Mouse (Mus musculus) layer of hippocampus, adult 18-20 months (tissue): ENCODE data around the gene Cd151. TPM values are rescaled to one million over a fixed set of nuclear protein-coding genes. Genes with fewer than 3 reads are reported as not detected.

ENCODE experiments used
- DNase-seq, 2 experiments: peaks; one replicate each; pipeline ENCODE4 v3.0.0; 2022; ENCODE audit warnings: low spot score in 2 of 2
- total RNA-seq, 2 experiments: library from RNA; stranded (reverse); gene quantifications; 2 replicates each; pipeline ENCODE4 v1.2.3; 2021

Cd151 gene
- total RNA-seq, 2 experiments from 2014 or later, result 24.2 to 26.0 TPM

DNA sequence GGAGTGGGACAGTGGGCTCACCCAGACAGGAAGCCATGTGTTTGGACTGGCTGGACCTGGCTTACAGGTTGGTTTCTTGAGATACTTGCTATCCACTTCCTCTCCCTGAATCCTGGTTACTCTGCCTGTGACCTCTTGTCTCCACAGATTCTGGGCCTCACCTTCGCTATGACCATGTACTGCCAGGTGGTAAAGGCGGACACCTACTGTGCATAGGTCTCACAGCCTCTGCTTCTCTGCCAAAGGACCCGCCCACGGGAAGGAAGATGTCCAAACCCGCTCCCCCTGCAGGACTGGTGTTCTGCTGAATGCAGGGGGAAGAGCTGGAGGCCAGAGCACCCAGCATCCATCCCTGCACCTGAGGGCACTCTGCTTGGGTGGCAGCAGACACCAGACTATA, 25.5 kb downstream of the Cd151 start:
- DNase-seq, result no peak

- no peak for DNase-seq
Measured at GRCm38 (mm10) chr7:141493729-141494128, 26.5 kb downstream of the Cd151 start.

DNA sequence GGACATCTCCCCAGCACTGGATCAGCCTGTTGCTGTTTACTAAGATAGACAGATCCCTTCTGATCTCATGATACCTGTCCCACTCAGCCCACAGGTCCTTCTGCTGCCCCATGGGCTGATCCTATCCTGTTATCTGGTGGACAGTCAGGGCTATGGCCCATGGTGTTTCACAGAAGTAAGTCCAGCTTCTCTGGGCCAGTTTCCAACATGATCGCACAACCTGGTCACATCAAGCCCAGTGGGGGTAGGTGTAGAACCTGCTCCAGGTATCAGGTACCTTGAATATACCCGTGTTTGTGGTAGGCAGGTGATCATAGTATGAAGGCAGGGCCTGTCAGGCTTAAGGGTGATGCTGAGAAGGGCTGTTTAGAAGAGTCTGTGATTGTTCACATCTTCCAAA, 28.2 kb downstream of the Cd151 start:
- no peak for DNase-seq

- no peak for DNase-seq
Measured at GRCm38 (mm10) chr7:141495940-141496339, 28.7 kb downstream of the Cd151 start.

- DNase-seq, result peak in 1 of 2 experiments; percentile 50
Measured at GRCm38 (mm10) chr7:141497600-141497999, 30.4 kb downstream of the Cd151 start.

DNA sequence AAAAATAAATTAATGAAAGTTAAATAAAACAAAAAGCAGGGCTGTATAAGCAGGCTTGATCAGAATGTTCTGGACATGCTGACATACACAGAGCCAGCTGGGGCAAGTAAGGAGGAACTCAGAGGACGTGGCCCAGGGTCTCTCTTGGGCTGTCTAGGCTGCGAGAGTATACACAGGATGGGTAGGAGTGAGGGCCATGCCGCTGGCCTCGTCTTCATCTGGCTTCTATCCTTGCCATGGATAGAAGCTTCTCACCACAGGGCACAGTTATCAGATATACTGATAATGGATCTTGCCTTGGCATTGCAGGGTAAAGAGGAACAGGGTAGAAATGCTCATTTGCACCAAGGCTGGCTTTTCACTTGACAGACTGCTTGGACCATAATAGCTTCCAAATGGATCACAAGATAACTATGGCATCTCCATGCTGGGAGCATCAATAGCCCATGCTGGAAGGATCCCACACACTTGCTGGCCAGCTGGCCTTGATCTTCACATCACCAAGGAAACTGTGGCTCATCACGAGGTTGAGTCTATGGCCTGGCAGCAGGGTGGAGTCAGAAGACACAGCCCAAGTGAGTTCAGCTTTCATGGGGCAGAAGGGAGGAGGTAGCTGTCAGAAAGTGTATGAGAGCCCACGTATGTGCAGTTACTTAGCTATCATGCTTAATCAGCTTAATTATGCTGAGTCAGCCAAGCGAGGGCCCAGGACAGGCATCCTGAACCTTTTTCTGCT, 34.8 kb downstream of the Cd151 start:
- DNase-seq, result no peak

DNA sequence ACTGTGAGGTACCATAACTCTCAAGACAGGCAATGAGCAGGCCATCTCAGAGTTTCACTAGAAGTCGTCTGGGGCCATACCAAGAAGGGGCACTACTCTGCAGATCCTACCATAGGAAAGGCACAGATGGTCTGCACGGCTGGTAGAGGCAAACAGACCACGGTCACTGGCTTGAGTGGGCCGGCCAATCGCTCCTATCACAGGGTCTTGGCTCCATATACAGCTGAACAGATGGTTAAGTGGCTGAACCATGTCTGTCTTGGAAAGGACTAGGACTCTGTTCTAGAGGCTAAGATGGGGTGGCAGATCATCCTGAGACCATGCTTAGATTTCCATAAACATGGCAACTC, 35.3 kb downstream of the Cd151 start:
- no peak for DNase-seq

DNA sequence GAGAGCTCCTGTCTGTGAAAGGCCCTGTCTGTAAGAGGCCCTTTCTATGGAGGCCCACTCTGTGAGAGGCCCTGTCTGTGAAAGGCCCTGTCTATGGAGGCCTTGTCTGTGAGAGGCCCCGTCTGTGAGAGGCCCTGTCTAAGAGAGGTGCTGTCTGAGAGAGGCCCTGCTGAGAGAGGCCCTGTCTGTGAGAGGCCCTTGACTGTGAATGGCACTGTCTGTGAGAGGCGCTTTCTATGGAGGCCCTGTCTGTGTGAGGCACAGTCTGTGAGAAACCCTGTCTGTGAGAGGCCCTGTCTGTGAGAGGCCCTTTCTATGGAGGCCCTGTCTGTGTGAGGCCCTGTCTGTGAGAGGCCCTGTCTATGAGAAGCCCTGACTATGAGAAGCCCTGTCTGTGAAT, 39.1 kb downstream of the Cd151 start:
- DNase-seq, result no peak

GRCm38 (mm10) chr7:141508160-141508559, 41.0 kb downstream of the Cd151 start:
- DNase-seq, result no peak

GRCm38 (mm10) chr7:141510196-141510595, 43.0 kb downstream of the Cd151 start:
- DNase-seq, result peak in 1 of 2 experiments; percentile 58

DNA sequence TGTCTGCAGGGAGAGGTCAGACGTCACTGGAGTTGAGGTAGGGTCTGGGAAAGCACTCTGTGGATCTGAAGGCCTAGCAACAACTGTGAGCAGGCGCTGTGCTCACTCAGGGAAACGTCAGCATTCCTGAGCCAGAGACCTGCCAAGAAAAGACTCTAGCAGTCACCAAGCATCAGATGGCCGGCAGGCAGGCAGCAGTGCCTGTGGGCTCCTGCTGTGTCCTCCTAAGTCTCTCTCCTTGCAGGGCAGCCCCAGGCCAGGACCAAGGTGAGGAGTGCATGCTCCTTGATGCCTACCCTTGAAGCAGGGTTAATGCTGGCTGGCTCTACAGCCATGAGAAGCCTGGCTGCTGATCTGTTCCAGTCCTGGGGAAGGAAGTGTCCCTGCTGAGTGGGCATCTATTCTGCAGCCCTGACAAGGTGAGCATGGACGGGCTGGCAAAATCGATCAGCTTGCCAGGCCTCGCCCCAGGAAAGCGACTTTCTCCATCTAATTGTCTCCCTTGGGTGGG, 43.5 kb downstream of the Cd151 start:
- DNase-seq, result no peak

DNA sequence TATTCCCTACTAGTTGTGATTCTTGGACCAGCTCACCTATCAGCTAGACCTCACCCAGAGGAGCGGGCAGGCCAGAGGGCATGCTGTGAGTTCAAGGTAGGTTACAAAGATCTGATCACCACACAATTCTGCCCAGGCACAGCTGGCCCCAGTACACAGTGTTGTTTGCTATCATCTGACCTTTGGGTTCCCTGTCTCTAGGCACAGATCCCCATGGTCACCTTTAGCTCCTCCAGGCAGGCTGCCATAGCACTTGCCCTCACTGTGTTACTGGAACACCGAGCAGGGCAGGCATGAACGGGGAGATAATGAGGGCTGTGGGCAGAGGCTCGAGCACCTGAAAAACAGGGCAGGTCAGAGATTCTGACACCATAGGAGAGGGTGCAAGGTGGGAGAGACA, 50.4 kb downstream of the Cd151 start:
- DNase-seq, result no peak

DNA sequence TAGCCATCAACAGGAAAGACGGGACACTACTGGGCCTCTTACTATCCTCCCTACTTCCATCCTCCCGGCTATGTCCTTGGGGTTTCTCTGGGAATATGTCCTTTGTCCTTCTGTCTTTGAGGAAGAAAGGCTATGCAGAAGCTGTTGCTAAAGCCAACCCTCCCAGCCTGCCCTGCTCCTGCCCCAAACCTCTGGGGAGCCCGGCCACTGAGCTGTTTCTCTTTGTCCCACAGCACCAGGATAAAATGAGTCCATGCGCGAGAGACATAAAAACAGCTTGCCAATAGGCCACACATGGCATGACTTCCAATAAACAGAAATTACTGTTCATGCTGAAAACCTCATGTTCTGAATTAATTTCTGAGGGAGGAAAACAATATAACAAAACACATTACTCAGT, 51.1 kb downstream of the Cd151 start:
- DNase-seq, result no peak

DNA sequence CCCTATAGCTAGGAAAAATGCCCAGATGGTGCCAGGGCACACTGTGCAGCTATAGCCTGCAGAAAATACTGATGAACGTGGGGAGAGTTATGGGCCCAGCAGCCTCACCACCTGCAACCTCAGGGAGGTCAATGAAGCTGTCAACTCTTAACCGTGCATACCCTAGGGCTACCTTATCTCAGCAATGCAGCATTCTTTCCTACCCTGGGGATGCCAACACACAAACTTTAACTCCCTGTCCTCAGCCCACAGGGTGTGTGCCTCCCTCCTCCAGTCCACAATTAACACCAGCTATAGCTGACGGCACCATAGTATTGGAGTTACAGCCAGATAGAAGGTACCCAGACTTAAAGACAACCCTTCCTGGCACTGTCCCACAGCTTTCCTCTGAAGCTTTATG, 51.7 kb downstream of the Cd151 start:
- DNase-seq, result no peak

- no peak for DNase-seq
Measured at GRCm38 (mm10) chr7:141519795-141520194, 52.6 kb downstream of the Cd151 start.

Other genes starting within 250 kb of the Cd151 start
- 10 to 100 TPM; 76.9 to 78.8 TPM for gene Phrf1, start 238.6 kb upstream of the Cd151 start, total RNA-seq
- 1 to 10 TPM in 1 of 2 experiments, under 1 TPM in 1; 0.46 to 1.2 TPM for gene Irf7, start 200.9 kb upstream of the Cd151 start, total RNA-seq
- gene Cdhr5, start 190.6 kb upstream of the Cd151 start, total RNA-seq, result not detected
- not detected for gene Sct, start 188.3 kb upstream of the Cd151 start, total RNA-seq
- not detected for gene Drd4, start 175.4 kb upstream of the Cd151 start, total RNA-seq
- gene Deaf1, start 139.7 kb upstream of the Cd151 start, total RNA-seq, result 10 to 100 TPM; 66.3 to 79.6 TPM
- gene Tmem80, start 139.7 kb upstream of the Cd151 start, total RNA-seq, result 10 to 100 TPM; 29.2 to 30.5 TPM
- gene Eps8l2, start 128.5 kb upstream of the Cd151 start, total RNA-seq, result 1 to 10 TPM; 5.0 to 9.0 TPM
- 100 to 1,000 TPM; 122 to 125 TPM for gene Taldo1, start 75.2 kb upstream of the Cd151 start, total RNA-seq
- 10 to 100 TPM; 37.7 to 39.9 TPM for gene Gatd1, start 53.3 kb upstream of the Cd151 start, total RNA-seq
- gene Cend1, start 37.9 kb upstream of the Cd151 start, total RNA-seq, result 100 to 1,000 TPM; 265 to 270 TPM
- gene Slc25a22, start 29.5 kb upstream of the Cd151 start, total RNA-seq, result 100 to 1,000 TPM; 319 to 320 TPM
- gene Pidd1, start 23.4 kb upstream of the Cd151 start, total RNA-seq, result 1 to 10 TPM in 1 of 2 experiments, under 1 TPM in 1; 0.69 to 1.1 TPM
- 100 to 1,000 TPM; 557 to 573 TPM for gene Rplp2, start 20.0 kb upstream of the Cd151 start, total RNA-seq
- 10 to 100 TPM; 29.9 to 35.6 TPM for gene Pnpla2, start 12.2 kb upstream of the Cd151 start, total RNA-seq
- gene Cracr2b, start 6.3 kb upstream of the Cd151 start, total RNA-seq, result 1 to 10 TPM; 3.3 TPM
- gene Polr2l, start 7.7 kb downstream of the Cd151 start, total RNA-seq, result 10 to 100 TPM; 39.2 to 42.8 TPM
- 10 to 100 TPM; 11.3 to 11.7 TPM for gene Tspan4, start 7.8 kb downstream of the Cd151 start, total RNA-seq
- 10 to 100 TPM; 72.6 to 76.2 TPM for gene Chid1, start 72.5 kb downstream of the Cd151 start, total RNA-seq
- 100 to 1,000 TPM; 233 to 238 TPM for gene Ap2a2, start 94.8 kb downstream of the Cd151 start, total RNA-seq
- not detected for gene Muc6, start 187.9 kb downstream of the Cd151 start, total RNA-seq
- gene Muc2, start 222.9 kb downstream of the Cd151 start, total RNA-seq, result not detected